Mouse (Mus musculus) kidney, adult 2 months (tissue): ENCODE measurements around the gene Elfn2.

Experiments used
- CTCF ChIP-seq: fragments of 200-500 bp; conservative IDR thresholded peaks from 2 replicates; pipeline ENCODE4 v1.5.1; 2011; ENCODE audit warnings: low read depth, mild to moderate bottlenecking, control low read depth, low read length, moderate library complexity, mixed read lengths; ENCODE audit not compliant: insufficient read depth, insufficient read length
- POLR2A ChIP-seq: fragments of 200-500 bp; IDR thresholded peaks from one replicate; pipeline ENCODE4 v1.6.1; 2011; ENCODE audit warnings: low read depth, low read length, control low read depth

DNA sequence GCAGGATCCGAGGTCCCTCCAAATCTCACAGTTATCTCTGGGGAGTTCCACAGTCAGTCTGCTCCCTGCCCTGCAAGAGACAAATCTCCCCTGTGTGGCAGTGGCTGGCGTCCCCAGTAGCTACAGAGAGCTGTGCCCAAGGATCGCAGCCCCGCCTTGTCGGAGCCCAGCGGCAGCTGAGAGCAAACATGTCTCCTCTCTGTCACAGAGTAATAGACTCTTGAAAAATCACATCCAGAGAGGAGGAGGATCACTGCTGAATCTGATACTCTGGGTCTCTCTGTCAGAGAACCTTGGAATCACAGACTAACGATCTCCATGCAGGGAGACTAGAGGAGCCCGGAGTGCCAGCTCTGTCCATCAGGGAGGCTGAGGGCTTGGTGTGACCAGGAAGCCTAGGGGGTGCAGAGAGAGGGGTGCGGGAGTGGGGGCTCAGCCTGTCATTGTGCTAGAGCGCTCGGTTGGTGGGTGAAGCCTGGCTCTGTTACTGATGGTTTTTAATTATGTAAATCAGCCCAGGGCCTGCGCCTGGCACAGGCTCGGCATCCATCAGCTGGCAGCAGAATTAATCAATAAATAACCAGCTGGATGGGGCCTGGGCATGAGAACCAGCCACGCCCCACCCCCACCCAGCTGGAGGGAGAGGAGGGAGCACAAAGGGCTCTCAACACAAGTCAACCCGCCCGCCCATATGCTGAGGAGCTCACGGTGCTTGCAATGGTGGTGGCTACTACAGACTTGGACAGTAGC, 17.0 kb upstream of the Elfn2 start:
- TF ChIP-seq POLR2A (no peak), CTCF (no peak)
